Mouse (Mus musculus) forebrain, embryonic 15.5 days (tissue): ENCODE results near the gene Emc8. TPM values are rescaled to one million over a fixed set of nuclear protein-coding genes. Genes with fewer than 3 reads are reported as not detected.

ENCODE experiments used
- ATAC-seq: fragments of 200-750 bp; cut with Nextera tagmentation; replicated peaks from 2 replicates; pipeline ENCODE4 v1.8.0; 2017; ENCODE audit warnings: mild to moderate bottlenecking, moderate TSS enrichment, moderate library complexity
- H3K27ac ChIP-seq: fragments of 300-500 bp; sonication (generic); replicated peaks from 2 replicates; pipeline ENCODE4 v1.5.1; 2015; ENCODE audit warnings: mild to moderate bottlenecking, inconsistent platforms
- H3K27me3 ChIP-seq: fragments of 300-500 bp; sonication (generic); 2 replicates; pipeline ENCODE4 v1.6.1; 2015; ENCODE audit warnings: inconsistent platforms
- H3K36me3 ChIP-seq: fragments of 300-500 bp; sonication (generic); 2 replicates; pipeline ENCODE4 v1.6.1; 2015; ENCODE audit warnings: mild to moderate bottlenecking, inconsistent platforms
- H3K4me1 ChIP-seq: fragments of 300-500 bp; sonication (generic); 2 replicates; pipeline ENCODE4 v1.6.1; 2015; ENCODE audit warnings: inconsistent platforms
- H3K4me2 ChIP-seq: fragments of 300-500 bp; sonication (generic); replicated peaks from 2 replicates; pipeline ENCODE4 v1.6.1; 2015; ENCODE audit warnings: mild to moderate bottlenecking, inconsistent platforms
- H3K4me3 ChIP-seq: fragments of 300-500 bp; sonication (generic); 2 replicates; pipeline ENCODE4 v1.5.1; 2015; ENCODE audit warnings: mild to moderate bottlenecking, inconsistent platforms
- H3K9ac ChIP-seq: fragments of 300-500 bp; sonication (generic); replicated peaks from 2 replicates; pipeline ENCODE4 v1.6.1; 2015; ENCODE audit warnings: mild to moderate bottlenecking, inconsistent platforms
- H3K9me3 ChIP-seq: fragments of 300-500 bp; sonication (generic); 2 replicates; pipeline ENCODE4 v1.6.1; 2016; ENCODE audit warnings: inconsistent platforms
- WGBS: fragments of 180-500 bp; shearing (Covaris S2); methylation state at CpG from one replicate; pipeline ENCODE4 v1.1.7; 2015; ENCODE audit warnings: mixed read lengths; 5-methylcytosine and 5-hydroxymethylcytosine counted together
- polyA plus RNA-seq: library from polyadenylated mRNA; unstranded; fragments of >200 nt; fragmentation: Nextera tagmentation; extraction: Ambion mirVana; gene quantifications from 2 replicates; pipeline ENCODE4 v1.2.1, GENCODE M21; 2015

The Emc8 gene
- polyA plus RNA-seq, 1 experiment from 2014 or later = 168 TPM

DNA sequence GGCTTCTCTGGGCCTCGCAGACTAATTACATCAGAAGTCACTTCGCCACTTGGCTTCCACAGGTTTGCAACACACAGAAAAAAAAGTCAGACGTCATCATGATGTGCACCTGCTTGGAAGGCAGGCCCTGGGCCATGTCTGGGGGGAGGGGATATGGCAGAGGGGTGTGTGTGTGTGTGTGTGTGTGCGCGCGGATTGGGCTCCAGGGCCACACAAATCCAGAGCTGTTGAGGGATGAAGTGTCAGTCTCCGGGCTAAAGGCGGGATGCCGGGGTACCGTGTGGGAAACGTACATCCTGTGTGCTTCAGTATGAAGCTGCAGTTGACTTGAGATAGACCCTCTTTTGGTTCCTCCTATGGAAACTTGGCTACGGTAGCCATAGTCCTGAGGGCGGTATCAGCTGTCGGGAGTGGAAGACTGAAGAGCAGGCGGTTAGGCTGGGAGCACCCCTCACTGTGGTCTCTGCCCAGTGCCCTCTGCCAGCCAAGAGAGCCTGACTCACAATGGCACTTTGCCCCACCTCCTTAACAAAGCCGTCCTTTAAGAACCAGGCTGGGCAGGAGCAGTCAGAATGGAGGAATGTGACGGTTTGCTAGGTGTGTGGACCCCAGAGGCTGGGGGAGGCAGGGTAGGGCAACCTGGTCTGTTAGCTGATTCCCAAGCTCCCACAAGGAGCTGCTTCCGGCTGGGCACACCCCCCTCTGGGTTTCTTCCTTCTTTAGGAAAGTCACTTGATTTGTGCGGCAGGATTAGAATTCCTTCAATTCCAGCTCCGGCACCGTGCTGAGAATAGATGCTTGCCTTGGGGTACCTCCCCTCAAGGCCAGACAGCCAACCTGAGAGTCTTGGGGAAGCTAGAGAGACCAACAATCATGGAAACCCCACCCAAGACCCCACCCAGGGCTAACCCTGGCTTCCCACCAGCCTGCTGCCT lies 36.7 kb downstream of the Emc8 start:
- no peak for ATAC-seq
- Histone ChIP-seq H3K9me3 (no peaks in the 10 kb centered on the region), H3K4me2 (no peak overlapping the region), H3K9ac (no peak overlapping the region), H3K27me3 (peaks cover 28% of the 10 kb centered on the region; the same call in 1 of the 2 replicates), H3K4me3 (no peak overlapping the region), H3K27ac (no peak overlapping the region), H3K4me1 (peaks cover 16% of the 10 kb centered on the region), H3K36me3 (no peaks in the 10 kb centered on the region)
- 74% methylated on average over 21 of the region's 21 CpGs for WGBS

DNA sequence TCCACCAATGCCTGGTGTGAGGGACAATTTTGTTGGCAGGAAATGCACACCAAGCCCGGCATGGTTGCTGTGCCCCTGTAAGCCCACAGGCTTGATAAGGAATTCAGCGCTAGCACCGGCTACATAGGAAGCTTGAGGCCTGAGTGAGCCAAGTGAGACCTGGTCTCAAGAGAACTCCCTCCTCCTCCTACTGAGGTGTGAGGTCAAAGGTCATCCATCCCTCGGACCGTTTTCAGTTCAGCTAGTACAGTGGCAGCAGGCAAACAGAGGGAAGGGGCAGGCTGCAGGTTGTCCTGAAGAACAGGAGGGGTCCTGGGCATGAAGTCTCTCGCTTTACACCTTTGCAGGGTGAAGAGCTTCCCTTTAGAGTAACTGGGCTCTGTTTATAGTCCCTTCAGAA lies 37.5 kb downstream of the Emc8 start:
- Histone ChIP-seq H3K27ac (no peak overlapping the region), H3K27me3 (peaks cover 28% of the 10 kb centered on the region; the same call in 1 of the 2 replicates), H3K9me3 (no peaks in the 10 kb centered on the region), H3K4me2 (no peak overlapping the region), H3K9ac (no peak overlapping the region), H3K36me3 (no peaks in the 10 kb centered on the region), H3K4me1 (peaks cover 16% of the 10 kb centered on the region), H3K4me3 (no peak overlapping the region)
- 65% methylated on average over 6 of the region's 6 CpGs for WGBS
- ATAC-seq = no peak

DNA sequence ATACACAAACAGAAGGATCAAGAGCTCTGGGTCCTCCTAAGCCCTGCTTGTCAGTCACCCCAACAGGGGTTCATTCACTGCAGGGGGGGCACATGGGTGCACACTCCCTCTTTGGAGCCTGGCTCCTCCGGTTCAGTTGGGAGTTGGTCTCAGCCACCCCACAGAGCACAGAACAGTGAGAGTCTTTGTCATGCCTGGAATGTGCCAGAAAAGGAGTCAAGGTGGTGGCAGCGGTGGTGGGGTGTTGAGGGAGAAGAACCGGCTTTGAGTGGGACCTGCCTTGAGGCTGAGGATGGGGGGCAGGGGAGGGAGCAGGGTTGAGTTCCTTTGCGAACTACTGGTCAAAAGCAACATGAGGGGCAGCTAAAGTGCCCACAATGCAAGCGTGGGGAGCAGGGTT lies 38.3 kb downstream of the Emc8 start:
- Histone ChIP-seq H3K36me3 (no peaks in the 10 kb centered on the region), H3K27ac (no peak overlapping the region), H3K4me1 (peaks cover 16% of the 10 kb centered on the region), H3K27me3 (peaks cover 23% of the 10 kb centered on the region; the same call in 1 of the 2 replicates), H3K9ac (no peak overlapping the region), H3K4me2 (no peak overlapping the region), H3K4me3 (no peak overlapping the region), H3K9me3 (no peaks in the 10 kb centered on the region)
- 42% methylated on average over 5 of the region's 5 CpGs for WGBS
- ATAC-seq = no peak

DNA sequence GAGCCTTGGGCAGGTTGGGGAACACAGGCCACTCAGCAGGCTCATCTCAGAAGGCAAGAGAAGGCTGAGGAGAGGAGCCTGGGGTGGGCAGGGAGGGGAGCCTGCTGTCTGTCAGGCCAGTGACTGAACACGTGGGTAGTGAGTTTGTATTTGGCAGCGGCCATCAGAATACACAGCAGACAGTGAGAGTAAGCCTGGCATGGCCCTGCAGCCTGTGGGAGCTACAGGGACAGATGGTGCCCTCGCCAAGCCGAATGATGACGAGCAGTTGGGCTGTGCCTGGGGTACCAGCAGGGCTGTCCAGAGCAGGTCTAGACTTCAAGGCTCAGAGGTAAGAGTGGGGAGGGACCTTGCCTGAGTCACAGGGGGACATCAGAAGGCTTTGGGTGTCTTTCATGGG lies 41.1 kb downstream of the Emc8 start:
- ATAC-seq = 0 out of 2 replicates have a peak, but pooled peaks have one; percentile 51
- Histone ChIP-seq H3K4me2 (no peak overlapping the region), H3K9me3 (no peaks in the 10 kb centered on the region), H3K36me3 (no peaks in the 10 kb centered on the region), H3K27me3 (no peaks in the 10 kb centered on the region), H3K4me1 (no peaks in the 10 kb centered on the region), H3K27ac (no peak overlapping the region), H3K9ac (no peak overlapping the region), H3K4me3 (no peak overlapping the region)
- WGBS = 61% methylated on average over 5 of the region's 5 CpGs

DNA sequence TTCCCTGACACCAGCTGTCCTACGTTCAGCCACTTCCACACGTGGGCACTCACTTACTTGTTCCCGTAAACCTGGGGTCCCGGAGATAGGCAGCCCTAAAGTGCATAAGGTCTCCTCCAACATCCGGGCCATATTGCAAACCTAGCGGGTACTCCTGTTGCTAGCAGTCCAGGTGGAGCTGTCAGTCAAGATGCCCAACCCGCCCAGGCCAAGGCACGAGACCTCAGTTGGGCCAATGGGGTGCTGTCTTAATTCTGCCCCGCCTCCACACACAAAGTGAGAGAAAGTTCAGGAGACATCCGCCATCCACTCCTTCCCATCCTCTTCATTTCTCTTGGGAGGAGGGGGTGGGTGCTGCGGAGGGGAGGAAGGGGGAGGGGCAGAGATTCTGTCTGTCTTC lies 41.9 kb downstream of the Emc8 start:
- H3K4me3 ChIP-seq = no peak overlapping the region
- ATAC-seq = no peak
- WGBS = 57% methylated on average over 11 of the region's 11 CpGs

DNA sequence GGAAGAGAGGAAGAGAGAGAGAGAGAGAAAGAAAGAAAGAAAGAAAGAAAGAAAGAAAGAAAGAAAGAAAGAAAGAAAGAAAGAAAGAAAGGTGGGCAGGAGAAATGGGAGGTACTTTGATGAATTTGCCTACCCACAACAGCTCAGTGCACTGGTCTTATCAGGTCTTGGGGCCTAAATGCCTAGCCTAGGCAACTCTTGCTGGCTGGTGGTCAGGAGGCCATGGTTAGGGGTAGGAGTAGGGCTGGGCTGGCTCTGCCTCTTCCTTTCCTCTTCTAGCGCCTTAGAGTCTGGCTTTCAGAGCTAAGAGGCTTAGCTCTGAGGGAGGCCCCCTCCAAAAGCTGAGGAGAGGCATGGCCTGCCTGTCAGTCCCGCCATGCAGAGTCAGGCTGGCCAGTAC lies 44.8 kb downstream of the Emc8 start:
- Histone ChIP-seq H3K4me2 (no peak overlapping the region), H3K9ac (no peak overlapping the region), H3K4me3 (no peak overlapping the region), H3K36me3 (no peaks in the 10 kb centered on the region), H3K27me3 (no peaks in the 10 kb centered on the region), H3K4me1 (peaks cover 7% of the 10 kb centered on the region), H3K27ac (no peak overlapping the region), H3K9me3 (no peaks in the 10 kb centered on the region)
- no peak for ATAC-seq
- 24% methylated on average over 2 of the region's 2 CpGs for WGBS

More for the DNA sequence above, 41.9 kb downstream of the Emc8 start:
- Histone ChIP-seq H3K4me1 (peaks cover 3% of the 10 kb centered on the region), H3K27me3 (no peaks in the 10 kb centered on the region), H3K9me3 (no peaks in the 10 kb centered on the region), H3K4me2 (no peak overlapping the region), H3K9ac (no peak overlapping the region), H3K36me3 (no peaks in the 10 kb centered on the region), H3K27ac (no peak overlapping the region)

DNA sequence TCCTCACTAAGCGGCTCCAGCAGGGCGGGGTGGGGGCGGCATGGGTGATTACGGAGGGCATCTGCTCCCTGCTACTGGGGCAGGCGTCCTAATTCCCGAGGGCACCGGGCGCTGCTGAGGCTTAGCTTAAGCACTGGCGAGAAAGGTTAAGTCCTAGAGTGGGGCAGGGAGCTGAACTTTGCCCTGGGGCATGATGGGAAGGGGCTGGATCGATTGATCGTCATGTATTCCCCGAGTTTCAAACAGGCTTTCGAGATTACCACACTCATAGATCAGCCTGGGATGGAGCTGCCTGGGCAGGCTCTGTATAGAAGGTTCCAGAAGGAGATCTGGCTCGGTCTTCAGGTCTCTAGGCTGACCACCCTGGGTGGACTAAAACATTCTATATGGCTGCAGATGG lies 46.2 kb downstream of the Emc8 start:
- H3K9ac ChIP-seq = no peak overlapping the region
- WGBS = 72% methylated on average over 14 of the region's 14 CpGs
- no peak overlapping the region for H3K27ac ChIP-seq
- H3K4me1 ChIP-seq = peaks cover 18% of the 10 kb centered on the region
- H3K4me2 ChIP-seq = no peak overlapping the region
- H3K27me3 ChIP-seq = no peaks in the 10 kb centered on the region
- H3K36me3 ChIP-seq = no peaks in the 10 kb centered on the region
- ATAC-seq = no peak
- no peak overlapping the region for H3K4me3 ChIP-seq
- H3K9me3 ChIP-seq = no peaks in the 10 kb centered on the region

DNA sequence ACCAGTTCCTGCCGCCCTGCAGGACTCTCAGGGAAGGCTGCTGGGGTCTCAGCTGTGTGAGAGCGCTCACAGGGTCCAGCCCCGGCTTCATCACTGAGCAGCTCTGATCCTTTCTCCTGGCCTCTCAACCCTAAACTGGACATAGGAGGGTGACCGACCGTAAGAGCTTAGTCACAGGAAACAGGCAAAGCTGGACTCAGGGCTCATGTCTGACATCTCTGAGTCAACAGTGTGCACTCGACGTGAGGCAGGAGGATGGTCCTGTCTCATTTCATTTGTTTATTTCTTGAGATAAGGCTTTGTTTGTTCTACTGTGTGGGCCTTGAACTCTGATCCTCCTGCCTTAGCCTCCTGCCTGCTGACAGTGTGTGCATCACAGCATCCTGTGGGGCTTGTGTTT lies 47.9 kb downstream of the Emc8 start:
- H3K9me3 ChIP-seq = no peaks in the 10 kb centered on the region
- no peak overlapping the region for H3K9ac ChIP-seq
- H3K4me1 ChIP-seq = peaks cover 27% of the 10 kb centered on the region
- no peak overlapping the region for H3K4me2 ChIP-seq
- H3K27me3 ChIP-seq = no peaks in the 10 kb centered on the region
- 57% methylated on average over 7 of the region's 7 CpGs for WGBS
- H3K27ac ChIP-seq = no peak overlapping the region
- H3K4me3 ChIP-seq = no peak overlapping the region
- ATAC-seq = no peak
- H3K36me3 ChIP-seq = no peaks in the 10 kb centered on the region

DNA sequence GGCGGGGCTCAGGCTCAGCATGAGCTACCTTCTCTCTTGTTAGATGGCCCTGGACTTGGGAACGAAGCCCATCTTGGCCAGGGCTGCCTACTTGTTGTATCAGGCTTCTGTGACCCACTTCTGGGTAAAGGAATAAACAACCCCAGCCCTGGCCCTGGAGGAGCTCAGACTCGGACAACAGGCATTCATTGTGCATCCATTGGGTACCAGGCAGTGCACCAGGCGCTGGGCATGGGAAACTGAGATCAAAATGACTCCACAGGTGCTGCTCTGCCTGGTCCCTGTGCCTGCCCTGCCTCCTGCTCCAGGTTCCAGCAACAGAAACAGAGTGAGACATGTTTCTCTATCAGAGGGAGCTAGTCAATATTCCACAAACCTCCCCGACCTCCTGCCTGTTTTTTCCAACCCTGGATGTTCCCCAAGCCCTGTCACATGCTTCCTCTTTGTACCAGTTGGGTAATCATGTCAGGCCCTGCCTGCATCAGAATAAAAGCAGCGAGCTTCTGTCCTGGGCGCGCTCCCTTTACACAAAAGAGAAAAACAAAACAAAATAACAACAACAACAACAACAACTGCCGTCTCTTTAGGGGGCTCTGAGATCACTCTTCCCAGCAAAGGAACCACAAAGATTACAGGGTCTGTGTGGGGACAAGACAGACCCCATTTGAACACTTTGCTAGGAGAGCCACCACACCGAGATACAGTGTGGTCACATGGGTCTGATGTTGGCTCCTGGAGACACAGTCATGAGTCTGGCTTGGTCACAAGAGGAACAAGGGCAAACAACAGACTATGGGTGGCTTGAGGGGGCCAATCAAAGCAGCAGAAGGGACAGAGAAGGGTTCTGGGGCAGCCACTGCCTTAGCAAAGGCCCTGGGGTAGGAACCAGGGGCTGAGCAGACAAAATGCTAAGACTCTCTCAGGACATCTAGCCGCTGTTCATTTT lies 48.9 kb downstream of the Emc8 start:
- no peak overlapping the region for H3K4me2 ChIP-seq
- peaks cover 27% of the 10 kb centered on the region for H3K4me1 ChIP-seq
- 64% methylated on average over 11 of the region's 11 CpGs for WGBS
- no peak overlapping the region for H3K4me3 ChIP-seq
- H3K27ac ChIP-seq = no peak overlapping the region
- H3K27me3 ChIP-seq = no peaks in the 10 kb centered on the region
- H3K9me3 ChIP-seq = no peaks in the 10 kb centered on the region
- no peak for ATAC-seq
- no peak overlapping the region for H3K9ac ChIP-seq
- no peaks in the 10 kb centered on the region for H3K36me3 ChIP-seq

DNA sequence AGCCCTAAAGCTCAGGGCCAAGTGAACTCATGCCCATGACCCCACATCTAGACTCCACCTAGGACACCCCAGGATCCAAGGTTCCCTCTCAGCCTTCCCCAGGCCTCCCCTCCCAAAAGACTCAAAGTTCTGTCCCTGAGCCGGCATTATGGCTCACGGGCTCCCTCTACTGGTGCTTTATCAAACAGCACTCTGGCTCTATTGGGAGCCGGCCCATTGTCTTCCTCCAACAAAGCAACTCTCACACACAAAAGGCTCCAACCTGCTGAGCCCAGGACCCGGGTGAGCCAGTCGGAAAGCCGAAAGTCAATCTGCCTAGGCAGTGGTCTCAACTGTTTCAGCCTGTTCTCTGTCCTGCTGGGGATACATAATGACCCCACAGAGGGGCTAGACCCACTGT lies 50.3 kb downstream of the Emc8 start:
- Histone ChIP-seq H3K27me3 (no peaks in the 10 kb centered on the region), H3K4me1 (peaks cover 27% of the 10 kb centered on the region), H3K4me3 (no peak overlapping the region), H3K9ac (peak overlapping the region; percentile 30; the same call in 1 of the 2 replicates), H3K27ac (peak overlapping the region; percentile 47; the same call in 1 of the 2 replicates), H3K36me3 (no peaks in the 10 kb centered on the region), H3K4me2 (0 out of 2 replicates have a peak overlapping the region, but pooled peaks have one; percentile 16), H3K9me3 (no peaks in the 10 kb centered on the region)
- ATAC-seq = peak; percentile 57
- 0% methylated on average over 6 of the region's 6 CpGs for WGBS

DNA sequence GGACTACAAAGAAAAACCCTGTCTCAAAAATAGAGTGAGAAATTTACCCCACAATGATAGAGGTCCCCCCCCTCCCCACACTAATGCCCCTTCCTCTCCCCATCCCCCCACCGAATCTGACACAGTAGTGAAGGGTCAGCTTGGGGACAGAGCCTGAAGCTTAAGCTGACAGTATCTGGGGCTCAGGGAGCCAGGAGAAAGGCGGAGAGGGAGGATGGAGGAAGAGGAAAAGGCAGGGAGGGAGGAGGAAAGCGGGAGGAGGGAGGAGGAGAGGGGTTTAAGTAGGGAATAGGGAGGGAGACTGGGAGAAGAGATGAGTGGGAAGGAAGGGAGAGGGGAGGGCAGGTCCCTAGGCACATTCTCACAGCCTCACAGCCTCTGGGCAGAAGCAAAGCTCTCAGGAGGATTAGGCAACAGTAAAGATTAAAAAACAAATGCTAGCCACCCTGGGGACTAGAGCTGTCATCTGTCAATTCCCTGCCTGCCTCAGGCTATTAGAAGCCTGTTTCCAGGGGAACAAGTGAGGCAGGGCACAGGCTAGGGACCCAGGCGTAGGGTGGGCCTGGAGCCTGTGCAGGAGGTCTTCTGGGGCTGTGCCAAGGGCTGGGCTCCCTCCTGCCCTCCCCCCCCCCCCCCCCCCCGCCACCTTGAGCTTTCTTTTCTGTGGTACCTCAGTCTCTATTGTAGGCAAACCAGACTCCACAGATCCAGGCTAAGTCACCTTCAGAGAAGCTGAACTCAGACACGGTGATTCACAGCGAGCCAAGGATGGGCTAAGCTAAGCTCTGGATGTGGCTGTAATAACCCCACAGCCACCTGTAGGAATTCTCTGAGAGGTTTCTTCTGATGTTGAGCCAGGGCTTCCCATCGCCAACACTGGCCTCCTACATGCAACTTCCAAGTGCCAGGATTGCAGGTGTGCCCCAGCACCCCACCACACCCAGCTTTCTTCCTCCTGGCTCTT lies 51.4 kb downstream of the Emc8 start:
- ATAC-seq = peak; percentile 38; the same call in 1 of the 2 replicates
- Histone ChIP-seq H3K9ac (no peak overlapping the region), H3K36me3 (no peaks in the 10 kb centered on the region), H3K9me3 (no peaks in the 10 kb centered on the region), H3K27me3 (no peaks in the 10 kb centered on the region), H3K4me2 (no peak overlapping the region), H3K4me3 (no peak overlapping the region), H3K4me1 (peaks cover 27% of the 10 kb centered on the region), H3K27ac (peak overlapping the region; percentile 62)
- 19% methylated on average over 7 of the region's 8 CpGs for WGBS
